Mouse (Mus musculus): Measurements from ENCODE around the gene Rnf186. TPM values are rescaled to one million over a fixed set of nuclear protein-coding genes. Genes with fewer than 3 reads are reported as not detected.

Gene Rnf186
- not detected in 2 replicates for polyA plus RNA-seq (2012)

GRCm38 (mm10) chr4:138966866-138967265 is at the start of gene Rnf186:
Rnf186 (plus strand) TSS chr4:138967112.
- no peak for TF ChIP-seq GATA1 (IDR thresholded peaks at IDR 0.05; ENCODE audit: low read length)

- no peak for TF ChIP-seq GATA1 (IDR thresholded peaks at IDR 0.05; ENCODE audit: low read length)
Observed at GRCm38 (mm10) chr4:138917282-138917681, 49.6 kb upstream of the Rnf186 start.

GRCm38 (mm10) chr4:138921254-138922130 is 45.4 kb upstream of the Rnf186 start:
- TF ChIP-seq GATA1 (IDR thresholded peaks at IDR 0.05; ENCODE audit: low read length), result no peak

- no peak for TF ChIP-seq GATA1 (IDR thresholded peaks at IDR 0.05; ENCODE audit: low read length)
Observed at GRCm38 (mm10) chr4:138922131-138922459, 44.8 kb upstream of the Rnf186 start.

DNA sequence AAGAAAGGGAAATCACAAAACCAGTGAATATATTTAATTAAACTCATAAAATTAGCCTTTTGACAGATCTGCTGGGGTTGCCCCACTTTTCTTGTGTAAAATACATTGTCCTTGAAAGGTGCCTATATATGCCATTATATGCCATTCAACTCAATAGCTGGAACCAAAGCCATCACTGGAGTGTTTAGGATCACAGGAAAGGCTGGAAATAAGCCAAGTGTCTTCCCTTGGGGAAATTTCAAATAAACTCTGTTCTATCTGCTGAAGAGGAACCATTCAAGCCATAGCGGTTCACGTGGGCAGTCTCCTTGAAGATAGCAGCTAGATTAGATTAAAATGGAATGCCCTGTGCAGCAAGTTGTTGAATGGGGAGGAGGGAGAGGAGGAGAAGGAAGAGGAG is 41.4 kb upstream of the Rnf186 start:
- no peak for TF ChIP-seq GATA1 (IDR thresholded peaks at IDR 0.05; ENCODE audit: low read length)

GRCm38 (mm10) chr4:138933862-138934261 is 33.0 kb upstream of the Rnf186 start:
- TF ChIP-seq GATA1 (IDR thresholded peaks at IDR 0.05; ENCODE audit: low read length), result no peak

GRCm38 (mm10) chr4:138934456-138935145 is 32.3 kb upstream of the Rnf186 start:
- TF ChIP-seq GATA1 (IDR thresholded peaks at IDR 0.05; ENCODE audit: low read length), result no peak

- TF ChIP-seq GATA1 (IDR thresholded peaks at IDR 0.05; ENCODE audit: low read length), result no peak
Observed at GRCm38 (mm10) chr4:138938495-138939269, 28.2 kb upstream of the Rnf186 start.

DNA sequence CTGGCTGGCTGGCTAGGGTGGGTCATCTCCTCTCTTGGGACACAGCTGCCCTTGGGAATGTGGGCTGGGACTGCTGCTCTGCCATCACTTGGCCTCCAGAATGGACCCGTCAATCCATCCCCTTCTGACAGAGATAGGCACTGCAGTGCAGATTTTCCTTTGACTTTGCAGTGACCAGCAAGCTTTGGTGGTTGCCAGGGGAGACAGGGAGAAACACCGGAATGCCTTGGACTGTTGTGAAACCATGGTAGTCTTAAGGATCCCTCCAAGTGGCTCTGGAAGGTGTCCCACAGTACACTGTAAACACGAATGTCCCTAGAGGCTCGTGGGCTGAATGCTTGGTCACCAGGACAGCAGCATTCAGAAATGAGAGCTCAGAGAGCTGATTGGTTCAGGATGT is 27.4 kb upstream of the Rnf186 start:
- no peak for TF ChIP-seq GATA1 (IDR thresholded peaks at IDR 0.05; ENCODE audit: low read length)

- no peak for TF ChIP-seq GATA1 (IDR thresholded peaks at IDR 0.05; ENCODE audit: low read length)
Observed at GRCm38 (mm10) chr4:138941401-138941800, 25.5 kb upstream of the Rnf186 start.

DNA sequence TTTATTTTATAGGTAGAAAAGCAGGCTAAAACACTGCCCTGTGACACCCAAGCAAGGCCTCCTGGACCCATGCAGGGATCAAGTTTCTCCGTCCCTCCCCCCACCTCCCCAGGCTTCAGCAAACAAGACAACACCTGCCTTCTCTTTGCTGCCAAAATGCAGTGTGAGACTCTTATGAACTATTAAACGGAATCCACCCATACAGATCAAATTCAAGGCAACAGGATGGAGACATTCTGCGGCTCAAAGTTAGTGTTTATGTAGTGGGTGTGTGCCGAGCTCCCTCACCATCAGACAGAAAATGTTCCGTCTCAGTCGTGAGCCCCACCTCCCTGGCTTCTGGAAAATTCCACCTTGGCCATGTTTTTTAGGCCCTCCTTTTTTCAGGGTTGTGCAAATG is 24.9 kb upstream of the Rnf186 start:
- no peak for TF ChIP-seq GATA1 (IDR thresholded peaks at IDR 0.05; ENCODE audit: low read length)

- no peak for TF ChIP-seq GATA1 (IDR thresholded peaks at IDR 0.05; ENCODE audit: low read length)
Observed at GRCm38 (mm10) chr4:138943730-138944129, 23.2 kb upstream of the Rnf186 start.

GRCm38 (mm10) chr4:138948257-138948656 is 18.7 kb upstream of the Rnf186 start:
- TF ChIP-seq GATA1 (IDR thresholded peaks at IDR 0.05; ENCODE audit: low read length), result no peak

GRCm38 (mm10) chr4:138958612-138959011 is 8.3 kb upstream of the Rnf186 start:
- TF ChIP-seq GATA1 (IDR thresholded peaks at IDR 0.05; ENCODE audit: low read length), result no peak

DNA sequence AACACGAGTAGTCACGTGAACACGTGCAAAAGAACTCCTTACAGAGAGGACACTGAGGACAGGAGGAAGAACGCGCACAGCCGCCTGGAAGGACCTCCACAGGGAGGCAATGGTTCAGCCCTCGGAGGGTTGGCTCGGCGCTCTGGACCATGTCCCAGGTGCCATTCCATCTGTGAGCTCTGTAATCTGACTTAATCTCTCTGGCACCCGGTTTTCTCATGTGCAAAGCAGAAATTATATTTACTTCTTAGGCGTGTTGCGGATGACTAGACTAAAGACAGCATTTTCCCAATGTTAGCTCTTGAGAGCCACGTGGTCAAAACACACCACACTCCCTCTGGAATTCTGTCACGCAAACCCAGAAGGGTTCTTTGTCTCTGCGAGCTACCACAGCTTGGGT is 7.8 kb upstream of the Rnf186 start:
- TF ChIP-seq GATA1 (IDR thresholded peaks at IDR 0.05; ENCODE audit: low read length), result no peak

DNA sequence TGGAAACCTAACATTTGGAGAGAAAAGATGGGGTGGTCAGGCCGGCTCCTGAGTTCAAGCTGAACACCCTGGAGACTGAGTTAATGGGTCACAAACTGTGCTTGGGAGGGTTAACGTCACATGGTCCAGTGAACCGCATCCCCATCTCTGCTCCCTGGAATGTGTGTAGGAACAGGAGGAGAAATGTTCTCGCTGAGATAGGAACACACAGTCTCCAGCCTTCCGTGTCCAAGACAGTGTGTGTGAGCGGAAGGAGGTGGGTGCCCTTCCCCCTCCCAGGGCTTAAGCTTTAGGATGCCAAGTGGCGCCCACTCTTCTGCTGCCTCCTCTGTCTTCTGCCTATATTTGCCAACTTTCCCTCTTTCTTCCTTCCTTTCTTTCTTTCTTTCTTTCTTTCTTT is 7.0 kb upstream of the Rnf186 start:
- TF ChIP-seq GATA1 (IDR thresholded peaks at IDR 0.05; ENCODE audit: low read length), result no peak
